Mouse (Mus musculus) yolk sac, embryonic 10.5 days (tissue): ENCODE data around the gene Ttyh2.
A peak's percentile ranks its signal among the peaks of the same experiment; 100 is the strongest.

Source experiments
- DNase-seq: peaks from one replicate; pipeline ENCODE4 v3.0.0-alpha.2; 2017; ENCODE audit warnings: low spot score

Gene Ttyh2

DNA sequence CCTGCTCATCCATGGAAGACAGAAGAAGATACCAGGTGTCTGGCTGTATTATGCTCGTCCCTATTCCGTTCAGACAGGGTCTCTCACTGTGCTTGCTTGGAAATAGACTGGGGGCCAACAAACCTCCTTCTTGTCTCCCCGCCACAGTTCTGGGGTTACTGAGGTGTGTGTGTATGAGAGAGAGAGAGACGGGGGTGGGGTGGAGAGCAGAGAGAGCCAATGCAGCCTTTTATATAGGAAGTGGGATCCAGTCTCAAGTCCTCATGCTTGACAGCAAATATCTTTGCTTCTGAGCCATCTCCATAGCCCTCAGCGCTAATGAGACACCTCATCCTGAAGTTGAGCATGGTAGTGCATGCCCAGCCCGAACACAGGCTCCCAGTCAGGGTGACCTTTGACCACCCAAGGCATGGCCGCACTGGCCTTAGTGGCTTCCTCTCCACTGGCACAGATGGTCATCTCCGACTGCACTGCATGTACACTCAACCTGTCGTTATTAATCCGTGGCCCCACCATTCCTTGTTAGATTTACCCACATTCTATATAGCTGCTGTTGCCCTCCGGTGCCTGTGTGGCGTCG, 7.2 kb downstream of the Ttyh2 start:
- no peak for DNase-seq

DNA sequence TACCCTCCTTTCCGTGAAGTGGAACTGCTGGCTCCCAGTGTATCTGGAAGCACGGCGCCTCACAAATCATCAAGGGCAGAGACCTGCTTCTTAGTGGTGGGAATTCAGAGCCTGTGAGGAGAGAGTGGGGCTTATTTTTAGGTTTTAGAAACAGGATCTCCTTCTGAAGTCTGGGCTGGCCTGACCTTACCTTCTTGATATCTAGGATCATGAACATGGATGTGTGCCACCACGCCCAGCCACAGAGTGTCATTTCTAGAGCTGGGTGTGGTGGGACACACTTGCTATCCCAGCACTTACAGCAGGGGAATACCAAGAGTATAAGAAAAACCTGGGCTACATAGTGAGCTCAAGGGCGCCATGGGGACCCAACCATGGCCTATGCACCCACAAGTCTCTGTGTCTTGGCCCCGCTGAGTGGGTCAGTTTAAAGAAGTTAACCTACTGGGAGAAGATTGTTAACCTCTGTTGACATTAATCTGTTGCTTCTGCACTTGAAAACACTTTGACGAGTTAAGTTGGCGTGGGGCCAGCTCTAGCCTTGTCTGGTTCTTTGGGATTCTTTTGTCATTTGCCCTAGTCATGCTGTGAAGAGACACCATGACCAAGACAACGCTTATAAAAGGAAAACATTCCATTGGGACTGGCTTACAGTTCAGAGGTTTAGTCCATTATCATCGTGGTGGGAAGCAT, 7.9 kb downstream of the Ttyh2 start:
- no peak for DNase-seq

DNA sequence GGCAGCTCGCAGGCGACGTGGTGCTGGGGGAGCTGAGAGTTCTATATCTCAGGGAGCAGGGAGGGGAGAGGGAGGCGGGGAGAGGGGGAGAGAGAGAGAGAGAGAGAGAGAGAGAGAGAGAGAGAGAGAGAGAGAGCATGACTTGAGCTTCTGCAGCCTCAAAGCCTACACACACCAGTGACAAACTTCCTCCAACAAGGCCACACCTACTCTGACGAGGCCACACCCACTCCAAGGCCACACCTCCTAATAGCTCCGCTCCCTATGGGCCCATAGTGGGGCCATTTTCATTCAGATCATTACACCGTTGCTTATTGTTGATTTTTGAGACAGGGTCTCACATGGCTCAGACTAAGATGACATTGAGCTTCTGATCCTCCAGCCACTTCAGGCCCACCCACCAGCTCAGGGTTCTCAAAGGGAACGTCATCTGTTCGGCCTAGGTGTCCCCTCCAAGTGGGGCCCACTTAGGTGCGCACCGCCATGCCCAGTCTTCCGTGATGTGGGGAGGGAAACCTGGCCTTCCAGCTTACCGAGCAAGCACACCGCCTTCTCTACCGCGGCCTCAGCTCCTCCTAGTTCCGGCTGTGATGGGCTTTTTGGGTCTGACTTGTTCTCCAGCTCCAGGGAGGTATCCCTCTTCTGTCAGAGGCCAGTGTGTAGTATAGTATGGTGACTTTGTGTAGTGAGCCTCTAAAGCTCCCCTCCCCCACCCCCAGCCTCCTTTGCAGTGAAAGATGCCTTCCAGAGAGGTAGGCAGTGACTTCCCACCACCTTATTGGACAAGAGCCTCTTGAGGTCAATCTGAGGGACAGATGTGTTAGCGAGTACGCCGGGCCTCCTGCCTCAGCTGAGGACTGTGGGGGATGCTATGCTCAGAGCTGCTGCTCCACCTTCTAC, 8.7 kb downstream of the Ttyh2 start:
- DNase-seq, result no peak

DNA sequence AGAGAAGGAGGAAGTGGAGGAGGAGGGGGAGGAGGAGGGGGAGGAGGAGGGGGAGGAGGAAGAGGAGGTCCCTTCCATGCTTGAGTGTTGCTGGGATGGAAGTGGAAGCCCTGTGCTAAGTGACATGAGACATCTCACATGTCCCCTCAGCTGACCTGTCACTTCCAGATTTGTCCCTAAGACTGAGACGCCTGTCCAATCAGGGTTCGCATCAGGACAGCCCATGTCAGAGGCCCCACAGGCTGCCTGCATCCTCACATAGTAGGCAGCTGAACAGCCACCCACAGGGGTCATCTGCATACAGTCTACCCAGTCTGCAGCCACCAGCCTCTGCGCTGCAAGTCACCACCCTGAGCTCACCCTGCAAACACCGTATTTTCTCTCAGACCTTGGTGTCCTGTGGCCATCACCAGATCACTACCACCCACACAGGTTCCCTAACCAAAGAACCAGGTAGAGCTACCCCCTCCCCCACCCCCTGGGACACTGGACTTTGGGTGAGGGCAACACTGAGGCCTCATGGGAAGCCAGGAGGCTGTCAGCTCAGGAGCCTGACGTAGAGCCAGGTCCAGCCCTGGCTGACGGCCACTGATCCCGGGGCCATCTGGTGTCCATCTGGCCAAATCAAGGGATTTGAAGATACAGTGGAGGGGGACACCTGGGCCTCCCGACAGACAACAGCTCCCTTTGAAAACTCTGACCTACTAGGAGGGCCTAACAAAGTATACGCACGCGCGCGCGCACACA, 9.6 kb downstream of the Ttyh2 start:
- DNase-seq, result peak; percentile 41

DNA sequence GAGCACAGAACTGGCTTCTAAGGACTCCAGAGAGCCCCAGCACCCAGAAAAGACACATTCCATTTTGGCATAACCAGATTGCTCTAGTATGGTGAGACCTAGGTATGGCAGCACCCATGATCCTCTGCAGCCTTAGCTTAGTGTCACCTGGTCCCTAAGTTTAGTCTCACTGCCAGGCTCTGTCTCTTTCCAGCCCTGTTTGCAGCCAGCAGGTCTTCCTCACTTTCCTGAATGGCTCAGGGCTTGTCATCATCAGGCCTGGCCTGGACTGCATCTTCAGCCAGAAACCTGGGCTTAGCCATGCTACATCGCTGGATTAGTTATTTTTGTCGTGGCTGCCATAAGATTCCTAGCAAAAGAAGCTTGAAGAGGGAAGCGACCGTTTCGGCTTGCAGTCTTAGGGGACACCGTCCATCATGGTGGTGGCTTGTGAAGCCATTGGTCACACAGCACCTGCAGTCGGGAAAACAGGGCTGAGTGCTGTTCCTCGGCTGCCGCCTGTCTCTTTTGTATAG, 10.4 kb downstream of the Ttyh2 start:
- DNase-seq, result no peak

GRCm38 (mm10) chr11:114686221-114686959, 11.2 kb downstream of the Ttyh2 start:
- no peak for DNase-seq

GRCm38 (mm10) chr11:114687574-114688188, 12.4 kb downstream of the Ttyh2 start:
- no peak for DNase-seq

GRCm38 (mm10) chr11:114688729-114689128, 13.5 kb downstream of the Ttyh2 start:
- DNase-seq, result no peak

- DNase-seq, result no peak
Measured at GRCm38 (mm10) chr11:114690192-114690591, 15.0 kb downstream of the Ttyh2 start.

DNA sequence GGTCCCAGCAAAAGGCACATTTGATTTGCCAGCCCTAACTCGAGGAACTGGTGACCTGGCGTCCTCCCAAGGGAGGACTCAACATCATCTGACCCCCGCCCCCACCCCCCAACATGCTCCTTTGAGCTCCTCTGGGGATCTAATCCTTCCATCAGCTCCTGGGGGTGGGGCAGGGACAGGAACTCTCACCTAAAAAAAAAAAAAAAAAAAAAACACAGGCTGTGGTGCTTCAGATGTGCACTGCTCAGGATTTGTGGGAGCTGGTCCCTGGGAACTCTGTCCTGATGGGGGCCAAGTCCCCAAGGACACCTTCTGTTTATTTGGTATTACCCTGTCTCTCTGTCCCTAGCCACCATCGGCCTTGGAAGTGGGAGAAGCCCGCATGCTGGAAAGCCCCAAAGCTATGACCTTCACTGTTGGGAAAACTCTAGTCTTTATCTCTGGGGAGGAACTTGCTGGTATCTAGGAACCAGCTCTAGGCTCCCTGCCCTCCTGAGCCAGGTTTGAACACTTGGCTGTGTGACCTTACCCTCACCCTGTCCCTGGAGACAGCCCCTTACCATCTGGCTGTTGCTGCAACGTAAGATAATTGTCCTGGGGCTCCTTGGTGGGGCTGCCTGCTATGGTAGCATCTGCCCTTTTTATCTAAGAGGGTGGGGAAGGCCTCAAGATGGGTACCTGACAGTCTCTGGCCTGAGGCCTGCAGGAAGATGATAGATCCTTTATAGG, 16.4 kb downstream of the Ttyh2 start:
- DNase-seq, result no peak

GRCm38 (mm10) chr11:114692601-114693000, 17.4 kb downstream of the Ttyh2 start:
- no peak for DNase-seq

GRCm38 (mm10) chr11:114693456-114693855, 18.2 kb downstream of the Ttyh2 start:
- no peak for DNase-seq

DNA sequence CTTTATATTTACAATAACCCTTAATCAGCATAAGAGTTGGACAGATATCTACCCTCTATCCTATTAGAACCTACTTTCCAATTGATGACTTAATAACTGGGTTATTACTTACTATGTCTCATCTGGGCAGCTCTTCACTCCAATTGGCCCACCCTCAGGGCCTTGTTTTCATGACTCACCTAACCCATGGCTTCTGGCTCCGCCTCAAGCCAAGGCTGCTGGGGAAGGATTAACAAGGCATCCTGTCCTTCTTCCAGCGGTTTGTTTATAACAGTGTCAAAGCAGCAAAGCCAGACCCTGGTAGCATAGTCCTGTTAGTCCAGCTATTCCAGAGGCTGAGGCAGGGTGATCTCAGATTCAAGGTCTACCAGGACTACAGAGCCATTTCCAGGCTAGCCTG, 19.2 kb downstream of the Ttyh2 start:
- DNase-seq, result no peak

DNA sequence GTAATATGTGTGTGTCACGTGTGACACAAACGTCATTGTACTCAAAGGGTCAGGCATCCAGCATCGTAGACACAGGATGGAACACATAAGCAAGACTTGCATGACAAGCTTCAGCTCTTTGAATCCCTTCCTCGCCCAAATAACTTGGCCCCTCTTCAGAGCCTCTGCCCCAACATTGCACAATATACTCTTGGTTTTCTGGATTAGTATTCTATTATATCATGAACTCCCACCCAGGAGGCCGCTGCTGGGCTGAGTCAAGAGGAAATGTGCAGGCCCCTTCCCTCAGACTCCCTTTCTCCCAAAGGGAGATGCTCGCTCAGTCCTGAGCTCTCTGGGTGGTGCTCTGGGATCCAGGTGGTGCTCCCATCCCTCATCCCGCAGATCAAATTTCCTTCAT, 23.3 kb downstream of the Ttyh2 start:
- DNase-seq, result no peak

DNA sequence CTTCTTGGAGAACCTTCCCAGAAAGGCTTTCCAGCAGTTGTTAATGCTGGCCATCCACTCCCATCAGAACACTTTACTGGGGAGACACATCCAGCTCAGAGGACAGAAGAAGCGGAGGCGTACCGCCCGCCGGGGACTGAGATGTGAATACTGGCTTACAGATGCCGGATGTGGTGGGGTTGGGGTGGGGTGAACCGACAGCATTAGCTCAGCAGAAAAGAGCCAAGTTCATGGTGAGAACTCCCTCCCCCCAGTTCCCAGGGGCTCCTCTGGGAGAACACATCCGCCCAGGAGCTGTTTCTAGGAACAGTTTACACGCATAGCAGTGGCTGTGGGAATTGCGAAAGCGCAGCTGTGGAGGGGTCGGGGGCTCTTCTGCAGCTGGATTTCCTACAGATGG, 24.3 kb downstream of the Ttyh2 start:
- no peak for DNase-seq

- no peak for DNase-seq
Measured at GRCm38 (mm10) chr11:114702311-114702995, 27.2 kb downstream of the Ttyh2 start.

GRCm38 (mm10) chr11:114702996-114703361, 27.7 kb downstream of the Ttyh2 start:
- DNase-seq, result no peak

- DNase-seq, result no peak
Measured at GRCm38 (mm10) chr11:114704071-114704913, 29.1 kb downstream of the Ttyh2 start.

GRCm38 (mm10) chr11:114706358-114706757, 31.1 kb downstream of the Ttyh2 start:
- no peak for DNase-seq
